Mouse (Mus musculus) stomach, postnatal 0 days (tissue): ENCODE measurements at regions not wholly inside any gene's neighbourhood (a gene's known extent, or its start where the extent isn't known, plus 50 kb on each side); places are given as distances from the start of the nearest gene placed in this dataset.

Experiments
- ATAC-seq: fragments of 200-750 bp; cut with Nextera tagmentation; 2 replicates; pipeline ENCODE4 v1.8.0; 2017; ENCODE audit not compliant: low FRiP score, low TSS enrichment
- DNase-seq: peaks from one replicate; pipeline ENCODE4 v3.0.0-alpha.2; 2016; ENCODE audit warnings: low spot score
- H3K27ac ChIP-seq: fragments of 300-500 bp; sonication (generic); replicated peaks from 2 replicates; pipeline ENCODE4 v1.5.1; 2014; ENCODE audit warnings: mild to moderate bottlenecking, control low read depth
- H3K27me3 ChIP-seq: fragments of 300-500 bp; sonication (generic); 2 replicates; pipeline ENCODE4 v1.6.1; 2014; ENCODE audit warnings: low read length; ENCODE audit not compliant: control insufficient read depth, insufficient read depth
- H3K36me3 ChIP-seq: fragments of 300-500 bp; sonication (generic); 2 replicates; pipeline ENCODE4 v1.6.1; 2014; ENCODE audit warnings: low read length, mixed read lengths; ENCODE audit not compliant: control insufficient read depth, insufficient read depth
- H3K4me1 ChIP-seq: fragments of 300-500 bp; sonication (generic); replicated peaks from 2 replicates; pipeline ENCODE4 v1.6.1; 2014; ENCODE audit warnings: antibody characterized with exemption; ENCODE audit not compliant: control insufficient read depth, insufficient read depth
- H3K4me2 ChIP-seq: fragments of 300-500 bp; sonication (generic); replicated peaks from 2 replicates; pipeline ENCODE4 v1.6.1; 2014; ENCODE audit warnings: low read depth, mild to moderate bottlenecking, control low read depth, moderate library complexity
- H3K4me3 ChIP-seq: fragments of 300-500 bp; sonication (generic); 2 replicates; pipeline ENCODE4 v1.5.1; 2014; ENCODE audit warnings: low read depth, low read length, control low read depth
- H3K9ac ChIP-seq: fragments of 300-500 bp; sonication (generic); 2 replicates; pipeline ENCODE4 v1.6.1; 2014; ENCODE audit warnings: mild to moderate bottlenecking, low read length, control low read depth, mixed read lengths
- H3K9me3 ChIP-seq: fragments of 300-500 bp; sonication (generic); 2 replicates; pipeline ENCODE4 v1.6.1; 2016; ENCODE audit warnings: low read length; ENCODE audit not compliant: control insufficient read depth
- CTCF ChIP-seq: IDR thresholded peaks from 2 replicates; pipeline ENCODE4 v1.5.1; 2016; ENCODE audit warnings: antibody characterized with exemption, low read depth, mild to moderate bottlenecking, moderate library complexity
- EP300 ChIP-seq: optimal IDR thresholded peaks from 2 replicates; pipeline ENCODE3; 2016; ENCODE audit warnings: antibody characterized with exemption
- WGBS: fragments of 180-500 bp; shearing (Covaris S2); extraction: QIAGEN DNeasy Blood & Tissue Kit; methylation state at CpG from one replicate; pipeline ENCODE4 v1.1.7; 2014; 5-methylcytosine and 5-hydroxymethylcytosine counted together

GRCm38 (mm10) chr2:128310081-128310480 lies 184.2 kb downstream of the Bcl2l11 start:
- H3K27ac ChIP-seq = peak overlapping the region; percentile 78
- no peaks in the 10 kb centered on the region for H3K36me3 ChIP-seq
- no peak overlapping the region for H3K4me3 ChIP-seq
- H3K9ac ChIP-seq = no peak overlapping the region
- 0 out of 2 replicates have a peak, but pooled peaks cover 6% of the 10 kb centered on the region for H3K4me1 ChIP-seq
- 9% methylated on average over 5 of the region's 5 CpGs for WGBS
- TF ChIP-seq CTCF (no peak), EP300 (no peak)
- H3K9me3 ChIP-seq = no peaks in the 10 kb centered on the region
- no peaks in the 10 kb centered on the region for H3K27me3 ChIP-seq
- DNase-seq (peak; percentile 68), ATAC-seq (peak; percentile 69; the same call in 1 of the 2 replicates)
- H3K4me2 ChIP-seq = no peak overlapping the region

GRCm38 (mm10) chr2:128312084-128312594 lies 186.3 kb downstream of the Bcl2l11 start:
- ATAC-seq = peak; percentile 63
- TF ChIP-seq CTCF (no peak), EP300 (no peak)
- Histone ChIP-seq H3K27me3 (no peaks in the 10 kb centered on the region), H3K4me1 (0 out of 2 replicates have a peak, but pooled peaks cover 6% of the 10 kb centered on the region), H3K36me3 (no peaks in the 10 kb centered on the region), H3K27ac (0 out of 2 replicates have a peak overlapping the region, but pooled peaks have one; percentile 1), H3K9me3 (no peaks in the 10 kb centered on the region), H3K4me3 (no peak overlapping the region), H3K4me2 (peak overlapping the region; percentile 50), H3K9ac (no peak overlapping the region)
- 5% methylated on average over 14 of the region's 14 CpGs for WGBS
- DNase-seq = peak; percentile 72

- H3K9me3 ChIP-seq = no peaks in the 10 kb centered on the region
- ATAC-seq = no peak
- WGBS = 58% methylated on average over 12 of the region's 12 CpGs
- H3K9ac ChIP-seq = no peak overlapping the region
- DNase-seq = no peak
- H3K4me3 ChIP-seq = no peak overlapping the region
- no peaks in the 10 kb centered on the region for H3K27me3 ChIP-seq
- TF ChIP-seq CTCF = no peak
- TF ChIP-seq EP300 = no peak
- peak overlapping the region; percentile 50 for H3K4me2 ChIP-seq
- no peaks in the 10 kb centered on the region for H3K36me3 ChIP-seq
- H3K4me1 ChIP-seq = 0 out of 2 replicates have a peak, but pooled peaks cover 6% of the 10 kb centered on the region
- no peak overlapping the region for H3K27ac ChIP-seq
These were observed 187.1 kb downstream of the Bcl2l11 start for GRCm38 (mm10) chr2:128312659-128313581.

- Histone ChIP-seq H3K27me3 (no peaks in the 10 kb centered on the region), H3K27ac (no peak overlapping the region), H3K36me3 (no peaks in the 10 kb centered on the region), H3K4me2 (no peak overlapping the region), H3K9me3 (no peaks in the 10 kb centered on the region), H3K9ac (no peak overlapping the region), H3K4me1 (0 out of 2 replicates have a peak, but pooled peaks cover 6% of the 10 kb centered on the region), H3K4me3 (no peak overlapping the region)
- ATAC-seq (no peak), DNase-seq (no peak)
- TF ChIP-seq CTCF (no peak), EP300 (no peak)
- 60% methylated on average over 2 of the region's 2 CpGs for WGBS
These were observed 187.7 kb downstream of the Bcl2l11 start for GRCm38 (mm10) chr2:128313582-128313918.

GRCm38 (mm10) chr2:128313948-128314347 lies 188.1 kb downstream of the Bcl2l11 start:
- H3K27ac ChIP-seq = no peak overlapping the region
- H3K36me3 ChIP-seq = no peaks in the 10 kb centered on the region
- DNase-seq = no peak
- H3K27me3 ChIP-seq = no peaks in the 10 kb centered on the region
- H3K4me2 ChIP-seq = no peak overlapping the region
- H3K4me3 ChIP-seq = no peak overlapping the region
- no peak for TF ChIP-seq CTCF
- no peak for TF ChIP-seq EP300
- ATAC-seq = no peak
- no peaks in the 10 kb centered on the region for H3K9me3 ChIP-seq
- no peak overlapping the region for H3K9ac ChIP-seq
- 84% methylated on average over 1 of the region's 1 CpGs for WGBS
- H3K4me1 ChIP-seq = 0 out of 2 replicates have a peak, but pooled peaks cover 6% of the 10 kb centered on the region

GRCm38 (mm10) chr2:128316516-128316915 lies 190.7 kb downstream of the Bcl2l11 start:
- no peak overlapping the region for H3K4me2 ChIP-seq
- 0 out of 2 replicates have a peak, but pooled peaks cover 3% of the 10 kb centered on the region for H3K4me1 ChIP-seq
- no peak overlapping the region for H3K4me3 ChIP-seq
- 75% methylated on average over 2 of the region's 2 CpGs for WGBS
- H3K27ac ChIP-seq = no peak overlapping the region
- no peak overlapping the region for H3K9ac ChIP-seq
- TF ChIP-seq EP300 (no peak), CTCF (no peak)
- no peak for ATAC-seq
- H3K27me3 ChIP-seq = no peaks in the 10 kb centered on the region
- DNase-seq = no peak
- H3K36me3 ChIP-seq = no peaks in the 10 kb centered on the region
- H3K9me3 ChIP-seq = no peaks in the 10 kb centered on the region
